Mouse (Mus musculus) liver, embryonic 13.5 days (tissue): Measurements from ENCODE around the gene C130032M10Rik. TPM values are rescaled to one million over a fixed set of nuclear protein-coding genes. Genes with fewer than 3 reads are reported as not detected.
A peak's percentile ranks its signal among the peaks of the same experiment; 100 is the strongest.

Source experiments
- ATAC-seq: fragments of 200-750 bp; cut with Nextera tagmentation; 2 replicates; pipeline ENCODE4 v1.8.0; 2017; ENCODE audit warnings: low read depth, mild to moderate bottlenecking, moderate number of reproducible peaks, moderate library complexity
- DNase-seq: peaks from one replicate; pipeline ENCODE4 v3.0.0; 2022
- H3K27ac ChIP-seq: fragments of 300-500 bp; sonication (generic); 2 replicates; pipeline ENCODE4 v1.5.1; 2015; ENCODE audit warnings: moderate library complexity, mild to moderate bottlenecking, inconsistent platforms
- H3K27me3 ChIP-seq: fragments of 300-500 bp; sonication (generic); 2 replicates; pipeline ENCODE4 v1.6.1; 2015; ENCODE audit warnings: mild to moderate bottlenecking, inconsistent platforms
- H3K36me3 ChIP-seq: fragments of 300-500 bp; sonication (generic); 2 replicates; pipeline ENCODE4 v1.6.1; 2015; ENCODE audit warnings: mild to moderate bottlenecking, inconsistent platforms
- H3K4me1 ChIP-seq: fragments of 300-500 bp; sonication (generic); replicated peaks from 2 replicates; pipeline ENCODE4 v1.6.1; 2015; ENCODE audit warnings: inconsistent platforms
- H3K4me2 ChIP-seq: fragments of 300-500 bp; sonication (generic); 2 replicates; pipeline ENCODE4 v1.6.1; 2015; ENCODE audit warnings: inconsistent platforms, mild to moderate bottlenecking, moderate library complexity
- H3K4me3 ChIP-seq: fragments of 300-500 bp; sonication (generic); replicated peaks from 2 replicates; pipeline ENCODE4 v1.5.1; 2015; ENCODE audit warnings: mild to moderate bottlenecking, inconsistent platforms
- H3K9ac ChIP-seq: fragments of 300-500 bp; sonication (generic); 2 replicates; pipeline ENCODE4 v1.6.1; 2015; ENCODE audit warnings: mild to moderate bottlenecking, inconsistent platforms
- H3K9me3 ChIP-seq: fragments of 300-500 bp; sonication (generic); replicated peaks from 2 replicates; pipeline ENCODE4 v1.6.1; 2016; ENCODE audit warnings: inconsistent platforms
- WGBS: fragments of 180-500 bp; shearing (Covaris S2); methylation state at CpG from one replicate; pipeline ENCODE4 v1.1.7; 2015; ENCODE audit not compliant: insufficient replicate concordance; 5-methylcytosine and 5-hydroxymethylcytosine counted together
- polyA plus RNA-seq: library from polyadenylated mRNA; unstranded; fragments of >200 nt; fragmentation: Nextera tagmentation; extraction: Ambion mirVana; gene quantifications from 2 replicates; pipeline ENCODE4 v1.2.1, GENCODE M21; 2015

C130032M10Rik gene
- not detected in 2 replicates for polyA plus RNA-seq

- peaks cover 7% of the 10 kb centered on the region; the same call in 1 of the 2 replicates for H3K4me1 ChIP-seq
- H3K4me2 ChIP-seq = no peak within 1 kb of the TSS
- H3K4me3 ChIP-seq = no peak within 1 kb of the TSS
- H3K27me3 ChIP-seq = no peaks in the 10 kb centered on the region
- WGBS = 69% methylated on average over 11 of the region's 11 CpGs
- no peak within 1 kb of the TSS for H3K27ac ChIP-seq
- ATAC-seq = no peak
- peaks cover 20% of the 10 kb centered on the region for H3K36me3 ChIP-seq
- no peak for DNase-seq
- no peak within 1 kb of the TSS for H3K9ac ChIP-seq
- peaks cover 14% of the 10 kb centered on the region for H3K9me3 ChIP-seq
Measured at GRCm38 (mm10) chr9:114515364-114515763, at the start of gene C130032M10Rik. C130032M10Rik (plus strand) TSS chr9:114515697.

GRCm38 (mm10) chr9:114466871-114467270 lies 48.6 kb upstream of the C130032M10Rik start:
- ATAC-seq (peak; percentile 89), DNase-seq (peak; percentile 41)
- Histone ChIP-seq H3K27me3 (no peaks in the 10 kb centered on the region), H3K9me3 (no peaks in the 10 kb centered on the region), H3K4me3 (no peak overlapping the region), H3K4me2 (peak overlapping the region; percentile 37), H3K36me3 (peaks cover 11% of the 10 kb centered on the region), H3K4me1 (peaks cover 28% of the 10 kb centered on the region), H3K9ac (no peak overlapping the region), H3K27ac (peak overlapping the region; percentile 39; the same call in 1 of the 2 replicates)
- 28% methylated on average over 7 of the region's 7 CpGs for WGBS

GRCm38 (mm10) chr9:114468217-114468616 lies 47.3 kb upstream of the C130032M10Rik start:
- Histone ChIP-seq H3K9me3 (no peaks in the 10 kb centered on the region), H3K27ac (peak overlapping the region; percentile 53; the same call in 1 of the 2 replicates), H3K9ac (no peak overlapping the region), H3K36me3 (peaks cover 11% of the 10 kb centered on the region), H3K27me3 (no peaks in the 10 kb centered on the region), H3K4me2 (no peak overlapping the region), H3K4me1 (peaks cover 28% of the 10 kb centered on the region), H3K4me3 (no peak overlapping the region)
- ATAC-seq (peak; percentile 89), DNase-seq (peak; percentile 41)
- 60% methylated on average over 5 of the region's 5 CpGs for WGBS

GRCm38 (mm10) chr9:114468701-114469100 lies 46.8 kb upstream of the C130032M10Rik start:
- Histone ChIP-seq H3K36me3 (peaks cover 11% of the 10 kb centered on the region), H3K27me3 (no peaks in the 10 kb centered on the region), H3K9ac (no peak overlapping the region), H3K4me1 (peaks cover 28% of the 10 kb centered on the region), H3K9me3 (no peaks in the 10 kb centered on the region), H3K4me3 (no peak overlapping the region), H3K4me2 (no peak overlapping the region), H3K27ac (no peak overlapping the region)
- DNase-seq (no peak), ATAC-seq (no peak)
- WGBS = 78% methylated on average over 4 of the region's 4 CpGs

GRCm38 (mm10) chr9:114471892-114472291 lies 43.6 kb upstream of the C130032M10Rik start:
- H3K9me3 ChIP-seq = no peaks in the 10 kb centered on the region
- no peak overlapping the region for H3K4me3 ChIP-seq
- H3K4me2 ChIP-seq = no peak overlapping the region
- peaks cover 18% of the 10 kb centered on the region for H3K4me1 ChIP-seq
- H3K9ac ChIP-seq = no peak overlapping the region
- DNase-seq (no peak), ATAC-seq (no peak)
- H3K27me3 ChIP-seq = no peaks in the 10 kb centered on the region
- 67% methylated on average over 7 of the region's 7 CpGs for WGBS
- no peak overlapping the region for H3K27ac ChIP-seq
- peaks cover 4% of the 10 kb centered on the region; the same call in 1 of the 2 replicates for H3K36me3 ChIP-seq

GRCm38 (mm10) chr9:114477019-114477418 lies 38.5 kb upstream of the C130032M10Rik start:
- no peak for DNase-seq
- H3K36me3 ChIP-seq = no peaks in the 10 kb centered on the region
- no peaks in the 10 kb centered on the region for H3K27me3 ChIP-seq
- no peak overlapping the region for H3K4me3 ChIP-seq
- H3K4me2 ChIP-seq = no peak overlapping the region
- H3K9me3 ChIP-seq = no peaks in the 10 kb centered on the region
- no peak overlapping the region for H3K9ac ChIP-seq
- WGBS = 75% methylated on average over 9 of the region's 9 CpGs
- no peak for ATAC-seq
- no peak overlapping the region for H3K27ac ChIP-seq
- H3K4me1 ChIP-seq = no peaks in the 10 kb centered on the region

- Histone ChIP-seq H3K27me3 (no peaks in the 10 kb centered on the region), H3K9ac (no peak overlapping the region), H3K27ac (no peak overlapping the region), H3K4me1 (no peaks in the 10 kb centered on the region), H3K4me2 (no peak overlapping the region), H3K9me3 (no peaks in the 10 kb centered on the region), H3K36me3 (no peaks in the 10 kb centered on the region), H3K4me3 (no peak overlapping the region)
- no peak for ATAC-seq
- DNase-seq = no peak
- 54% methylated on average over 3 of the region's 3 CpGs for WGBS
Measured at GRCm38 (mm10) chr9:114480940-114481339, 34.6 kb upstream of the C130032M10Rik start.

- no peak overlapping the region for H3K27ac ChIP-seq
- H3K4me1 ChIP-seq = no peaks in the 10 kb centered on the region
- no peaks in the 10 kb centered on the region for H3K27me3 ChIP-seq
- no peak overlapping the region for H3K4me2 ChIP-seq
- no peaks in the 10 kb centered on the region for H3K36me3 ChIP-seq
- no peak overlapping the region for H3K4me3 ChIP-seq
- WGBS = 65% methylated on average over 5 of the region's 5 CpGs
- DNase-seq = no peak
- no peak for ATAC-seq
- H3K9ac ChIP-seq = no peak overlapping the region
- no peaks in the 10 kb centered on the region for H3K9me3 ChIP-seq
Measured at GRCm38 (mm10) chr9:114484771-114485170, 30.7 kb upstream of the C130032M10Rik start.

GRCm38 (mm10) chr9:114486808-114487207 lies 28.7 kb upstream of the C130032M10Rik start:
- H3K4me3 ChIP-seq = no peak overlapping the region
- no peak overlapping the region for H3K27ac ChIP-seq
- WGBS = 71% methylated on average over 4 of the region's 4 CpGs
- no peaks in the 10 kb centered on the region for H3K36me3 ChIP-seq
- no peak for DNase-seq
- H3K4me2 ChIP-seq = no peak overlapping the region
- no peaks in the 10 kb centered on the region for H3K4me1 ChIP-seq
- no peak for ATAC-seq
- H3K9ac ChIP-seq = no peak overlapping the region
- H3K9me3 ChIP-seq = no peaks in the 10 kb centered on the region
- no peaks in the 10 kb centered on the region for H3K27me3 ChIP-seq

GRCm38 (mm10) chr9:114487481-114488258 lies 27.8 kb upstream of the C130032M10Rik start:
- ATAC-seq (no peak), DNase-seq (no peak)
- Histone ChIP-seq H3K27me3 (no peaks in the 10 kb centered on the region), H3K4me3 (no peak overlapping the region), H3K9me3 (no peaks in the 10 kb centered on the region), H3K4me1 (no peaks in the 10 kb centered on the region), H3K27ac (no peak overlapping the region), H3K36me3 (no peaks in the 10 kb centered on the region), H3K9ac (no peak overlapping the region), H3K4me2 (no peak overlapping the region)
- 60% methylated on average over 23 of the region's 23 CpGs for WGBS

- Histone ChIP-seq H3K4me3 (no peak overlapping the region), H3K36me3 (no peaks in the 10 kb centered on the region), H3K4me1 (peaks cover 3% of the 10 kb centered on the region), H3K27me3 (no peaks in the 10 kb centered on the region), H3K9me3 (no peaks in the 10 kb centered on the region), H3K4me2 (no peak overlapping the region), H3K27ac (no peak overlapping the region), H3K9ac (no peak overlapping the region)
- ATAC-seq (no peak), DNase-seq (no peak)
- 68% methylated on average over 7 of the region's 7 CpGs for WGBS
Measured at GRCm38 (mm10) chr9:114496469-114496868, 19.0 kb upstream of the C130032M10Rik start.

- Histone ChIP-seq H3K4me2 (no peak overlapping the region), H3K9me3 (no peaks in the 10 kb centered on the region), H3K27ac (no peak overlapping the region), H3K4me1 (peaks cover 21% of the 10 kb centered on the region), H3K9ac (no peak overlapping the region), H3K4me3 (no peak overlapping the region), H3K36me3 (no peaks in the 10 kb centered on the region), H3K27me3 (no peaks in the 10 kb centered on the region)
- 5% methylated on average over 11 of the region's 11 CpGs for WGBS
- ATAC-seq = no peak; the same call in 1 of the 2 replicates
- DNase-seq = peak; percentile 80
Measured at GRCm38 (mm10) chr9:114498218-114498617, 17.3 kb upstream of the C130032M10Rik start.
